Mouse (Mus musculus) lung, adult 18-20 months (tissue): ENCODE measurements around the gene Atp1a2.
"Not testable (repeated sequence)": the region's sequence is repeated elsewhere in the genome, so short reads cannot be mapped to it uniquely, and the experiment has no call there.

Experiments
- DNase-seq, 2 experiments: peaks; one replicate each; pipeline ENCODE4 v3.0.0; 2022; ENCODE audit warnings: mixed read lengths in 2 of 2

Atp1a2 gene

GRCm38 (mm10) chr1:172261477-172262078 lies 36.3 kb downstream of the Atp1a2 start, which contains the start of gene Igsf8:
Igsf8 (plus strand) TSS chr1:172261641.
- no peak for DNase-seq

- DNase-seq, result no peak
These were observed 39.5 kb downstream of the Atp1a2 start, which contains the start of gene Atp1a4 for GRCm38 (mm10) chr1:172258314-172258713. Atp1a4 (minus strand) TSS chr1:172258414.

GRCm38 (mm10) chr1:172247679-172248078 lies 50.2 kb downstream of the Atp1a2 start:
- DNase-seq, result no peak

- DNase-seq, result no peak
These were observed 50.6 kb downstream of the Atp1a2 start for GRCm38 (mm10) chr1:172247216-172247615.

GRCm38 (mm10) chr1:172244645-172245044 lies 53.2 kb downstream of the Atp1a2 start:
- DNase-seq, result not testable (repeated sequence)

- peak; percentile 29 to 38 for DNase-seq
These were observed 54.2 kb downstream of the Atp1a2 start for GRCm38 (mm10) chr1:172243547-172244205.

GRCm38 (mm10) chr1:172242401-172242800 lies 55.5 kb downstream of the Atp1a2 start:
- peak; percentile 24 to 40 for DNase-seq

GRCm38 (mm10) chr1:172240945-172241708 lies 56.7 kb downstream of the Atp1a2 start:
- DNase-seq, result no peak

- no peak for DNase-seq
These were observed 68.6 kb downstream of the Atp1a2 start for GRCm38 (mm10) chr1:172229215-172229614.

GRCm38 (mm10) chr1:172228209-172228608 lies 69.7 kb downstream of the Atp1a2 start:
- no peak for DNase-seq
